ENCODE assay signal across 19 mouse cellular contexts in genomic region chr13:89670505-89670904, GRCm38 (mm10).
"Had no signal": no experiment of that assay in that cellular context is flagged by ENCODE, and none has a peak within 500 bp of the region (broad histone marks: within the 10 kb centered on the region; RNA-seq: fewer than 3 reads in every experiment).

No protein-coding gene starts in this region.

- H3K4me3 ChIP-seq: megakaryocyte, embryonic 14.5 days; neural tube, embryonic 12.5 days had no signal

- H3K27me3 ChIP-seq: megakaryocyte, embryonic 14.5 days; neural tube, embryonic 12.5 days had no signal

- H3K4me2 ChIP-seq: lung, embryonic 14.5 days; midbrain, embryonic 11.5 days; neural tube, embryonic 12.5 days had no signal

- DNase-seq: lung, adult 18-20 months; lung, embryonic 14.5 days; lung, postnatal 14 days; lung, postnatal 36 days; midbrain, embryonic 14.5 days; retina, postnatal 1 day; right cerebral cortex, adult 18-20 months; right cerebral cortex, postnatal 25 days; right cerebral cortex, postnatal 4 days; spleen, adult 18-20 months; thymus, adult 18-20 months; thymus, postnatal 14 days; thymus, postnatal 36 days had no signal

- H3K27ac ChIP-seq: liver, embryonic 14.5 days; macrophage; neural tube, embryonic 12.5 days had no signal

- H3K4me1 ChIP-seq: megakaryocyte, embryonic 14.5 days; neural tube, embryonic 12.5 days had no signal

- H3K9me3 ChIP-seq: megakaryocyte, embryonic 14.5 days; neural tube, embryonic 12.5 days had no signal

- H3K9ac ChIP-seq: liver, embryonic 14.5 days; lung, embryonic 14.5 days; neural tube, embryonic 12.5 days had no signal

- ATAC-seq: midbrain, embryonic 16.5 days had no signal
